Mouse (Mus musculus) testis, adult 2 months (tissue): ENCODE data around the gene Sap30bp.

Experiments
- CTCF ChIP-seq: fragments of 200-500 bp; IDR thresholded peaks from 2 replicates; pipeline ENCODE4 v1.5.1; 2012; ENCODE audit warnings: low read depth, mild to moderate bottlenecking, inconsistent platforms, low read length, moderate library complexity; ENCODE audit not compliant: control insufficient read depth, insufficient read depth, insufficient replicate concordance
- POLR2A ChIP-seq: fragments of 200-500 bp; IDR thresholded peaks from 2 replicates; pipeline ENCODE4 v1.6.1; 2012; ENCODE audit warnings: low read depth, mild to moderate bottlenecking, inconsistent platforms, low read length, moderate library complexity; ENCODE audit not compliant: control insufficient read depth

GRCm38 (mm10) chr11:115898446-115898845 is 34.6 kb upstream of the Sap30bp start:
- TF ChIP-seq CTCF (no peak), POLR2A (no peak)
